Mouse (Mus musculus) yolk sac, embryonic 10.5 days (tissue): ENCODE results near the gene Zfp977.
A peak's percentile ranks its signal among the peaks of the same experiment; 100 is the strongest.
"Not testable (repeated sequence)": the region's sequence is repeated elsewhere in the genome, so short reads cannot be mapped to it uniquely, and the experiment has no call there.

Source experiments
- DNase-seq: peaks from one replicate; pipeline ENCODE4 v3.0.0-alpha.2; 2017; ENCODE audit warnings: low spot score

Gene Zfp977

DNA sequence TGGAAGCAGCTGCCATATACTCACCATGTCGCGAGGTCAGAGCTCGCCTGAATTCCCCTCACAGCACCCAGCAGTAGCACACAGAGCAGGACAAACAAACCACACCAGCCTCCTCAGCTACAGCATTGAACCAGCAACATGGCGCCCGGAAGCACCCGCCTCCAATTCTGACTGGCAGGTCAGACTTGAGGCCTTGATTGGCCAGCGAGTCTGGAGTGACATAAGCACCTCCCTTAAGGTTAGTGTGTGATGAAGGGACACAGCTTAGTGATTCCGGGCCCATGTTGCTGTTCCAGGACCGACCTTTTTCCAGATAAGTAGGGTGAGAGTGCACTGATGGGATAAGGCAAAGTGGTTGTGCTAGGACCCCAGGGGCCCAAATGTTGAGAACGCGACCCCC is at the start of gene Zfp977:
Gene Zfp977 (minus strand): TSS at position 135 of the 400 bp plus-strand sequence.
- DNase-seq, result peak; percentile 4

GRCm38 (mm10) chr7:42631031-42631430 is 38.7 kb upstream of the Zfp977 start:
- not testable (repeated sequence) for DNase-seq

- not testable (repeated sequence) for DNase-seq
Observed at GRCm38 (mm10) chr7:42595666-42596065, 3.3 kb upstream of the Zfp977 start.

- DNase-seq, result not testable (repeated sequence)
Observed at GRCm38 (mm10) chr7:42591311-42591710, 1.0 kb downstream of the Zfp977 start.

GRCm38 (mm10) chr7:42578488-42578887 is 13.9 kb downstream of the Zfp977 start, which contains the start of gene Gm21028:
Gene Gm21028 (minus strand): TSS chr7:42578588.
- no peak for DNase-seq

GRCm38 (mm10) chr7:42551766-42552165 is 40.6 kb downstream of the Zfp977 start:
- DNase-seq, result no peak
